Mouse (Mus musculus) Patski (cell line): ENCODE data around the gene Ampd3. TPM values are rescaled to one million over a fixed set of nuclear protein-coding genes. Genes with fewer than 3 reads are reported as not detected.

ENCODE experiments used
- ATAC-seq: fragments of 100-300 bp; one replicate; pipeline ENCODE4 v1.8.0; 2021
- CTCF ChIA-PET: fragments of 350-600 bp; sonication (Branson Sonifier 250); formaldehyde crosslinking; loops from one replicate; lab custom pipeline; 2022; ENCODE audit warnings: inconsistent platforms; lab: Charles Lee
- POLR2A ChIA-PET: fragments of 350-600 bp; sonication (Branson Sonifier 250); formaldehyde crosslinking; loops from one replicate; lab custom pipeline; 2022; ENCODE audit warnings: antibody characterized with exemption, inconsistent platforms; lab: Charles Lee
- DNase-seq: peaks from one replicate; pipeline ENCODE4 v3.0.0-alpha.2; 2011; ENCODE audit warnings: low read depth, low spot score
- H3K27me3 ChIP-seq: fragments of 371-371 bp; one replicate; pipeline ENCODE4 v1.5.1; 2021
- CTCF ChIP-seq: fragments of 100-300 bp; IDR thresholded peaks from one replicate; pipeline ENCODE4 v1.5.1; 2021
- in situ Hi-C: fragments of 300-500 bp; cut with MboI; formaldehyde crosslinking; loops from 3 replicates; pipeline ENCODE4 v1.11.1; 2018; ENCODE audit warnings: low pct_unique_long_range_greater_than_20kb, mixed read lengths
- polyA plus RNA-seq: library from polyadenylated mRNA; unstranded; gene quantifications from one replicate; pipeline ENCODE4 v1.2.3, GENCODE M21; 2021

The Ampd3 gene
- polyA plus RNA-seq = 59.3 TPM

DNA sequence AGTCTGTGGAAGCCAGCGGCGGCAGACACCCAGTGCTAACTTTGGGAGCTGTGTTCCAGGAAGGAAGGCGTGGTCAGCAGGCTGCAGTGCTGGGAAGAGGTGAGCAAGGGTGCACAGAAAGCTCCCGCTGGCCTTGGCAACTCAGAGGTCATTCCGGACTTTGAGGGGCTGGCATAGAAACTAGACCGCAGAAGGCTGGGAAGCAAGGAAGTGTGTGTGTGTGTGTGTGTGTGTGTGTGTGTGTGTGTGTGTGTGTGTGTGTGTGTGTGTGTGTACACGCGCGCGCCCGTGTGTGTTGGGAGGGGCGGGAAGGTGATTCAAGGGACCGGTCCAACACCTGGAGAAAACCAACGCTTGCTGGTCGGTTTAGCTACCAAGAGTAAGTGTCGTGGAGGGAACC lies at the start of gene Ampd3:
Ampd3 (plus strand) TSS at position 206 of the 400 bp plus-strand sequence.
- ATAC-seq = no peak
- POLR2A ChIA-PET = interaction anchor here (1.0 to 2.1 kb wide), 4 partner anchors 11 to 41 kb away, joined by 4 to 11 read pairs (median 6); no protein-coding TSS in a partner anchor
- CTCF ChIA-PET = interaction anchor here (0.8 to 1.3 kb wide), 3 partner anchors 17 to 36 kb away, joined by 3 read pairs; no protein-coding TSS in a partner anchor

GRCm38 (mm10) chr7:110718505-110718904 lies 49.5 kb upstream of the Ampd3 start:
- no peak for DNase-seq
- ChIA-PET POLR2A (no interaction called here), CTCF (no interaction called here)
- in situ Hi-C loops = no loop called here
- no peak for TF ChIP-seq CTCF
- no peak for ATAC-seq
- no peaks in the 10 kb centered on the region for H3K27me3 ChIP-seq

More for the DNA sequence above, at the start of gene Ampd3:
- no peak for TF ChIP-seq CTCF
- in situ Hi-C loops = no loop called here
- no peak for DNase-seq
- no peaks in the 10 kb centered on the region for H3K27me3 ChIP-seq

- ATAC-seq (no peak), DNase-seq (no peak)
- ChIA-PET CTCF (interaction anchor here (1.3 kb wide), 1 partner anchor 14 kb away, joined by 4 read pairs; no protein-coding TSS in a partner anchor), POLR2A (interaction anchor here (0.6 kb wide), 1 partner anchor 398 kb away, joined by 3 read pairs; no protein-coding TSS in a partner anchor)
- in situ Hi-C loops = no loop called here
- no peak for TF ChIP-seq CTCF
- H3K27me3 ChIP-seq = no peaks in the 10 kb centered on the region
These were observed 48.1 kb upstream of the Ampd3 start for GRCm38 (mm10) chr7:110719857-110720256.

DNA sequence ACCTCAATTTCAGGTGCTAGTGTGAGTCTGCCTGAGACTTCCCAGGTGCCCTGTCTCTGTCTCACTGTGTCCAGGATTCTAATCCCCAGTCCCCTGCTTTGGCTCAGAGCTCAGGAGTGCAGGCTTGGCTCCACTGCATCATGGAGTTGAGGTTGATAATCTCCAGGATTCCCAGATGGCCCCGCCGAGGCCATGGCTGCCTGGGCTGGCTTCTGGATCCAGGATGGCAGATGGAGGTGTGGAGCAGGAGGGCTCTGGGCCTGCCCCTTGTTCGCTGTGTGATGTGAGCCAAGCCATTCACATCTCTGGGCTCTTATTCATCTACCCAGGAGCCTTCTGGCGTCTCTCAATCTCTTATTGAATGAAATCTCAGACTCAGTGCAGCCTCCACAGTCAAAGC lies 45.8 kb upstream of the Ampd3 start:
- POLR2A ChIA-PET = no interaction called here
- ATAC-seq (no peak), DNase-seq (no peak)
- no peak for TF ChIP-seq CTCF
- H3K27me3 ChIP-seq = no peaks in the 10 kb centered on the region
- CTCF ChIA-PET = no interaction called here
- in situ Hi-C loops = no loop called here

DNA sequence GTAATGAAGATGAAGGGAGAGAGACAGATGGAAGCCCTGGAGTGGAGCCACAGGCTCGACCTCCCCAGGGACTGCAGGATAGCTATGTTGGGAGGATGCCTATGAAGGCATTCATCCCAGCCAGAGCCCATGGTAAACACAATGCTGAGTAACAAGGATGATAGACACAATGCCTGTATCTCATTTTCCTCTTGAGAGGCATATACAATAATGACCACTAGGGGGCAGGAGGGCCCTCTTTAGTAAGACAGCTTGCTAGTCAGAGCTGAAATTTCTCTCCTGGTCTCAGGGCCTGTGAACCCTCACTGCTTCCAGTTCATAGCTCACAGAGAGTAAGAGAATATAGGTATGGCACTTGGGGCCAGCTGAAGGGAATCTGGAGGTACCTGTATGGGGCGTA lies 41.0 kb upstream of the Ampd3 start:
- ChIA-PET POLR2A (no interaction called here), CTCF (interaction anchor here (0.7 to 2.8 kb wide), 15 partner anchors 11 to 203 kb away, joined by 3 to 29 read pairs (median 4); no protein-coding TSS in a partner anchor)
- ATAC-seq (no peak), DNase-seq (no peak)
- in situ Hi-C loops = loop anchor here (5.0 kb wide), 2 partner anchors 75 to 290 kb away; no protein-coding TSS in a partner anchor
- no peaks in the 10 kb centered on the region for H3K27me3 ChIP-seq
- peak; percentile 82 for TF ChIP-seq CTCF

DNA sequence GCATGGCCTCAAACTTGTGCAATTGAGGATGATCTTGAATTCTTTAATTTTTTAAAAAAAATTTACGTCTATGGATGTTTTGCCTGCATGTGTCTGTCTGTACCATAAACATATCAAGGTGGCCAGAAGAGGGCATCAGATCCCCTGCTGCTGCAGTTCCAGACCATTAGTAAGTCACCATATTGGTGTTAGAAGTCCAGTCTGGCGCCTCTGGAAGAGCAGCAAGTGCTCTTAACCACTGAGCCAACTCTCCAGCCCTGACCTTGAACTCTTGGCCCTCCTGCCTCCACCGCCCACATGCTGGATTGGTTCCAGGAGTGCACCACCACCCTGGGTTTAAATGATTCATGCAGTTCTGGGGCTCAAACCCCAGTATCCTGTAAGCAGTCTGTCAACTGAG lies 39.1 kb upstream of the Ampd3 start:
- TF ChIP-seq CTCF = peak; percentile 78
- in situ Hi-C loops = loop anchor here (5.0 kb wide), 2 partner anchors 73 to 288 kb away; no protein-coding TSS in a partner anchor
- ChIA-PET POLR2A (no interaction called here), CTCF (interaction anchor here (0.6 to 1.7 kb wide), 9 partner anchors 14 to 104 kb away, joined by 3 to 5 read pairs (median 3); no protein-coding TSS in a partner anchor)
- DNase-seq = no peak
- H3K27me3 ChIP-seq = no peaks in the 10 kb centered on the region
- ATAC-seq = no peak

GRCm38 (mm10) chr7:110729295-110729694 lies 38.7 kb upstream of the Ampd3 start:
- ATAC-seq = no peak

GRCm38 (mm10) chr7:110731091-110731967 lies 36.7 kb upstream of the Ampd3 start:
- TF ChIP-seq CTCF = no peak
- in situ Hi-C loops = loop anchor here (5.0 kb wide), 1 partner anchor 206 kb away; no protein-coding TSS in a partner anchor
- POLR2A ChIA-PET = interaction anchor here (0.7 kb wide), 1 partner anchor 37 kb away, joined by 6 read pairs; no protein-coding TSS in a partner anchor
- CTCF ChIA-PET = interaction anchor here (0.8 to 1.8 kb wide), 7 partner anchors 9 to 70 kb away, joined by 3 to 4 read pairs (median 3); no protein-coding TSS in a partner anchor
- ATAC-seq (no peak), DNase-seq (no peak)
- no peaks in the 10 kb centered on the region for H3K27me3 ChIP-seq

More at GRCm38 (mm10) chr7:110729295-110729694, 38.7 kb upstream of the Ampd3 start:
- TF ChIP-seq CTCF = no peak
- POLR2A ChIA-PET = no interaction called here
- no peaks in the 10 kb centered on the region for H3K27me3 ChIP-seq
- CTCF ChIA-PET = interaction anchor here (0.6 to 1.8 kb wide), 13 partner anchors 14 to 201 kb away, joined by 3 to 5 read pairs (median 3); no protein-coding TSS in a partner anchor
- in situ Hi-C loops = loop anchor here (5.0 kb wide), 2 partner anchors 73 to 288 kb away; no protein-coding TSS in a partner anchor
- no peak for DNase-seq

DNA sequence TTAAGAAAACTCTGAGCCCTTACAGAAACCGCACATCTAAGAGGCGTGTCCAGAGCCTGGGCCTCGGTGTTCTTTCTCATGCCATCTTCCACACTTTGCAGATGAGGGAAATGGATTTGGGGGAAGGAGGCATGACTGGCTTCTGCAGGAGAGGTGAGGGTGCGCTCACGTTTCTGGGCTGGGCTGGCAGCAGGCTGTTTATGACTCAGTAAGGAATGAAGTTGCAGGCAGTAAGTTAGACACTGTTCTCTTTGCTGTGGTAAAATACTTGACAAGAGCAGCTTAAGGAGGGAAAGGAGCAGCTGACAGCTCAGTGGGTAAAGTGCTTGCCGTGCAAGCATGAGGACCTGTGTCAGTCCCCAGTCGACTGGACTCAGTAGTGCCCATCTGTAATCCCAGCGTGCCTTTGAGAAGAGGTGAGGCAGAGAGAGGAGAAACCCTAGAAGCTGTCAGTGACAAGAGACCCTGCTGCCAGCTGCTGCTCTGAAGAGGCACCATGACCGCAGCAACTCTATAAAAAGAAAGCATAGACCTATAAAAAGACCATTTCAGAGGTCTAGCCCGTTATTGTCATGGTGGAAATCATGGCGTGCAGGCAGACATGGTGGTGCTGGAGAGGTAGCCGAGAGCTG lies 35.9 kb upstream of the Ampd3 start:
- ChIA-PET POLR2A (interaction anchor here (0.7 kb wide), 1 partner anchor 37 kb away, joined by 6 read pairs; no protein-coding TSS in a partner anchor), CTCF (interaction anchor here (0.9 to 1.5 kb wide), 4 partner anchors 9 to 36 kb away, joined by 3 to 4 read pairs (median 3); partner anchors contain the start of gene Ampd3)
- no peak for TF ChIP-seq CTCF
- DNase-seq (no peak), ATAC-seq (no peak)
- no peaks in the 10 kb centered on the region for H3K27me3 ChIP-seq
- in situ Hi-C loops = loop anchor here (5.0 kb wide), 1 partner anchor 205 kb away; no protein-coding TSS in a partner anchor

DNA sequence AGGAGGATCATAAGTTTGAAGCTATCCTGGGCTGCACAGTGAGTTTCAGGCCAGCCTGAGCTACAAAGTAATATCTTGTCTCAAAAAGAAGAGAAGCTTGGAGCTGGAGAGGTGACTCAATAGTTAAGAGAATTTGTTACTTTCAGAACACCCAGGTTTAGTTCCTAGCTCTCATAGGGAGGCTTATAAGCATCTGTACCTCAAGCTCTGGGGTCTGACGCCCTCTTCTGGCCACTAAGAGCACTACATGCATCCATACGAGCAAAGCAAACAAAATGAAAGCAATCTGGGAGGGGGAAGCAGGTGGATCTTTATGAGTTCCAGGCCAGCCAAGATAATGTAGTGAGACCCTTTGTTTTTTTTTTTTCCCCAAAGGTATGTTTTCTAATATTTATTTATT lies 31.1 kb upstream of the Ampd3 start:
- ATAC-seq (no peak), DNase-seq (no peak)
- CTCF ChIA-PET = interaction anchor here (0.9 to 2.1 kb wide), 2 partner anchors 25 to 61 kb away, joined by 3 to 5 read pairs; no protein-coding TSS in a partner anchor
- TF ChIP-seq CTCF = peak; percentile 49
- in situ Hi-C loops = no loop called here
- POLR2A ChIA-PET = no interaction called here
- no peaks in the 10 kb centered on the region for H3K27me3 ChIP-seq
